Comparison of ENCODE assay signal across 11 mouse cellular contexts in genomic region chr5:81060950-81061349, GRCm38 (mm10). TPM values are rescaled to one million over a fixed set of nuclear protein-coding genes. Genes with fewer than 3 reads are reported as not detected.
"Had no signal": no experiment of that assay in that cellular context is flagged by ENCODE, and none has a peak within 500 bp of the region (broad histone marks: within the 10 kb centered on the region; RNA-seq: fewer than 3 reads in every experiment).

No protein-coding gene starts in this region.

- H3K4me3 ChIP-seq: limb, embryonic 15.5 days; liver, embryonic 12.5 days had no signal

- H3K9ac ChIP-seq: limb, embryonic 15.5 days; liver, embryonic 12.5 days; lung, embryonic 14.5 days had no signal

- H3K27ac ChIP-seq: limb, embryonic 15.5 days; liver, embryonic 12.5 days; macrophage; stomach, postnatal 0 days had no signal

- H3K27me3 ChIP-seq: limb, embryonic 15.5 days; liver, embryonic 12.5 days had no signal

- DNase-seq: kidney, adult 8-10 months; kidney, postnatal 25 days; lung, embryonic 14.5 days; lung, postnatal 14 days; thymus, postnatal 14 days had no signal

- ATAC-seq: inflammation-experienced regulatory T-cells, adult 6 months; intestine, postnatal 0 days; liver, embryonic 12.5 days had no signal

- H3K36me3 ChIP-seq: limb, embryonic 15.5 days; liver, embryonic 12.5 days had no signal

- H3K4me1 ChIP-seq: limb, embryonic 15.5 days; liver, embryonic 12.5 days had no signal

- H3K4me2 ChIP-seq: limb, embryonic 15.5 days; liver, embryonic 12.5 days; lung, embryonic 14.5 days had no signal

- H3K9me3 ChIP-seq: limb, embryonic 15.5 days; liver, embryonic 12.5 days had no signal

RNA-seq across cellular contexts. Expression of gene Adgrl3, which starts 41.0 kb away (rescaled TPM):
- polyA plus RNA-seq: macrophage had no signal
